Mouse (Mus musculus) lung, postnatal 4 days (tissue): ENCODE data around the gene Fgr.
"Not testable (repeated sequence)": the region's sequence is repeated elsewhere in the genome, so short reads cannot be mapped to it uniquely, and the experiment has no call there.

Experiments used
- DNase-seq, 2 experiments: peaks; one replicate each; pipeline ENCODE4 v3.0.0; 2021

Gene Fgr

GRCm38 (mm10) chr4:132993553-132993952 lies 19.7 kb downstream of the Fgr start:
- DNase-seq: no peak

- DNase-seq: no peak
Measured at GRCm38 (mm10) chr4:132997469-132998237, 23.8 kb downstream of the Fgr start.

GRCm38 (mm10) chr4:133002896-133003295 lies 29.0 kb downstream of the Fgr start:
- DNase-seq: peak; percentile 62 to 63

- DNase-seq: no peak
Measured at GRCm38 (mm10) chr4:133003316-133004018, 29.6 kb downstream of the Fgr start.

- peak in 1 of 2 experiments; percentile 86 for DNase-seq
Measured at GRCm38 (mm10) chr4:133005233-133005632, 31.3 kb downstream of the Fgr start.

- DNase-seq: not testable (repeated sequence)
Measured at GRCm38 (mm10) chr4:133005885-133006451, 32.1 kb downstream of the Fgr start.

- DNase-seq: no peak
Measured at GRCm38 (mm10) chr4:133007513-133008380, 33.9 kb downstream of the Fgr start.

- peak in 1 of 2 experiments; percentile 77 for DNase-seq
Measured at GRCm38 (mm10) chr4:133009131-133009530, 35.2 kb downstream of the Fgr start.

GRCm38 (mm10) chr4:133009676-133010075 lies 35.8 kb downstream of the Fgr start:
- no peak for DNase-seq

- no peak for DNase-seq
Measured at GRCm38 (mm10) chr4:133010611-133011010, 36.7 kb downstream of the Fgr start.

- DNase-seq: peak; percentile 94 to 95
Measured at GRCm38 (mm10) chr4:133011028-133011820, 37.3 kb downstream of the Fgr start, which contains the start of gene Ahdc1. TSS of gene Ahdc1 (plus strand) at chr4:133011260.

- peak; percentile 71 to 79 for DNase-seq
Measured at GRCm38 (mm10) chr4:133011821-133012775, 38.2 kb downstream of the Fgr start.

GRCm38 (mm10) chr4:133012776-133013265 lies 38.9 kb downstream of the Fgr start:
- peak; percentile 49 to 60 for DNase-seq

GRCm38 (mm10) chr4:133013266-133013891 lies 39.5 kb downstream of the Fgr start:
- peak; percentile 58 to 72 for DNase-seq

GRCm38 (mm10) chr4:133014088-133014487 lies 40.2 kb downstream of the Fgr start:
- no peak for DNase-seq

- no peak for DNase-seq
Measured at GRCm38 (mm10) chr4:133014896-133015709, 41.2 kb downstream of the Fgr start.

- no peak for DNase-seq
Measured at GRCm38 (mm10) chr4:133015710-133016651, 42.1 kb downstream of the Fgr start.
